Mouse (Mus musculus): ENCODE measurements around the gene Prkcd. TPM values are rescaled to one million over a fixed set of nuclear protein-coding genes. Genes with fewer than 3 reads are reported as not detected.

Gene Prkcd
- polyA plus RNA-seq, 1 experiment: 404 TPM

DNA sequence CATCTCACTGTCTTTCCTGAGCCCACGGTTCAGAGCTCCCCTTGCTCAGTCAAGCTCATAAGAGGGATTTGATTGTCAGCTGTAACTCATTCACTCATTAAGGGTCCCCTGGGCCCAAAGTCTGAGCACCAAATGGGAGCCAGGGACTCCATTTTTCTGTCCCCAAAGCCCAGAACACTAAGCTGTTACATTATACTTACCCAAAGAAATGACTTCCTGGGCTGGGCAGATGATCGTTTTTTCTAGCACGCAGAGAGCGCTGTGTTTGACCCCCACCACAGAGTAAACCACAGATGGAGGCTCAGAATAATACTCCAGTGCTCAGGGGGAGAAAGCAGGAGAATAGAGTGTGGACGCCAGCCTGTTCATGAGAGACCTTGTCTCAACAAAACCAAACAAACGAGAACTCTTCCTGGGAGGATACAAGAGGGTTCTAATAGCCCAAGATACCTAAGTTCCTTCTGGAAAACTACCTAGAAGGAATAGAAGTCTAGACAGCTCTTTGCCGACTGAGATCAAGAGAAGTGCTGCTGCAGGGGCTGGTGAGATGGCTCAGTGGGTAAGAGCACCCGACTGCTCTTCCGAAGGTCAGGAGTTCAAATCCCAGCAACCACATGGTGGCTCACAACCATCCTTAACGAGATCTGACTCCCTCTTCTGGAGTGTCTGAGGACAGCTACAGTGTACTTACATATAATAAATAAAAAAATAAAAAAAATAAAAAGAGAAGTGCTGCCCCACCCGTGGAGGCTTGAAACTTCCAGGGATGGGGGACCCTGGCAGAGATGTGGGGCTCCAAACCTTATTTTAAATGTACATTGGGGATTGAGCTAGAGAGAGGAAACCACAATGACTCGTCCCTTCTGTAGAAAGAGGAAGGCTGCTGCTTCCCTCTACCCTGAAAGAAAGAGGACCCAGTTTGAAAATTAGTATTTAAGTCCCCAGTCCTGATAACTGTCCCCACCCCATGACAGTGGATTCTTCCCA lies 1.0 kb upstream of the Prkcd start:
- Histone ChIP-seq H3K4me1 (ENCODE audit: control insufficient read depth, insufficient read depth, low read length) (peaks cover 58% of the 10 kb centered on the region), H3K4me3 (ENCODE audit: insufficient read depth, low read length) (peak overlapping the region; percentile 60), H3K27ac (ENCODE audit: insufficient read depth, low read depth, low read length) (peak overlapping the region; percentile 91)
- TF ChIP-seq POLR2A (IDR thresholded peaks at IDR 0.05; ENCODE audit: borderline replicate concordance, low read depth, low read length) (no peak), CTCF (IDR thresholded peaks at IDR 0.05; ENCODE audit: low read depth, low read length) (no peak)

DNA sequence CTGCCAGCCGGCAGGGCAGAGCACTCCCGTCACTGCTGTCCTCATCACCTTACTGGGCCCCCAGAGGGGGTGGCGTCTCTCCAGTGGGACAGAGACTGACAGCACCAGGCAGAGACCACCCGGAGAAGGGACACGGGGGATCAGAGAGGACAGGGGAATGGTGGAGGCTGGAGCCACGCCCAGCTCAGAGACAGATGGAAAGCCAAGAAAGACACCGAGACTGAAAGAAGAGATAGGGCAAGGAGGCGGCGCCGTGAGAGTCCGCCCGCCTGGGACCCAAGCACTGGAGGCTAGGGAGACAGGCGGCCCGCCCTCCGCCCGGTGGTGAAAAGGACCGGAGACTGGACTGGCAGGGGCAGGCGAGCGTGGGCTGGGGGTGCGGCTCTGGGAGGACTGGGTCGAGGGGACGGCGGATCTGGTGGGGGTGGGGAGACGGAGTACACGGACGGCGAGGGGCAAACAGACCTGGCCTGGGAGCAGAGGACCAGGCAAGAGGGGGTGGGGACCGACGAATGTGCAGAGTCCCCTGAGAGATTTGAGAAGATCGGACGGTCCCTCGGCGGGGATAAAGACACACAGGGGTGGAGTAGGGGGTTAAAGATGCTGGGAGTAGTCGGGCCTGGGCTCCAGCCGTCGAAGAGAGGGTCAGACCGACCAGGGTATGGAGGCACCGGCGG lies 741 bp downstream of the Prkcd start:
- Histone ChIP-seq H3K4me3 (ENCODE audit: insufficient read depth, low read length) (peak overlapping the region; percentile 96), H3K4me1 (ENCODE audit: control insufficient read depth, insufficient read depth, low read length) (peaks cover 61% of the 10 kb centered on the region), H3K27ac (ENCODE audit: insufficient read depth, low read depth, low read length) (peak overlapping the region; percentile 81)
- TF ChIP-seq POLR2A (IDR thresholded peaks at IDR 0.05; ENCODE audit: borderline replicate concordance, low read depth, low read length) (no peak), CTCF (IDR thresholded peaks at IDR 0.05; ENCODE audit: low read depth, low read length) (no peak)

DNA sequence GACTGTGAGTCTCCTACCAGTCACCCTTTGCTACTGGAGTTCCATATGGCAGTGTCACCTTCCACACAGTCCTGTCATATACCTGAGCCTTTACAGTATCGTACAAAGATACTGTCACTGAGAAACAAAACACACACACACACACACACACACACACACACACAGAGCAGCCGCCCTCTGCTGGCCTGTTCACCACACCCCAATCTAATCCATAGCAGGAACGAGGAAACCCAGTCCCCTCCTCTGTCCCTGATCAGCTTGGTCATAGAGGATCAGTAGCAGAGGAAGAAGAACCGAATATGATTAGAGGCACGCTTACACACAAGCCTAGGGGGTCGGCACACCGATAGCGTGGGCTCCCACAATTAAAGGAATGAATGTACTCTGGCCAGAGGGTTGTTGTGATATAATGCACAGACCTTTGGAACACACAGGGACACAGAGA lies 1.7 kb downstream of the Prkcd start:
- peak overlapping the region; percentile 81 for H3K27ac ChIP-seq (ENCODE audit: insufficient read depth, low read depth, low read length)
- H3K4me1 ChIP-seq (ENCODE audit: control insufficient read depth, insufficient read depth, low read length): peaks cover 61% of the 10 kb centered on the region
- peak overlapping the region; percentile 96 for H3K4me3 ChIP-seq (ENCODE audit: insufficient read depth, low read length)
- TF ChIP-seq CTCF (IDR thresholded peaks at IDR 0.05; ENCODE audit: low read depth, low read length): no peak
- TF ChIP-seq POLR2A (IDR thresholded peaks at IDR 0.05; ENCODE audit: borderline replicate concordance, low read depth, low read length): no peak

DNA sequence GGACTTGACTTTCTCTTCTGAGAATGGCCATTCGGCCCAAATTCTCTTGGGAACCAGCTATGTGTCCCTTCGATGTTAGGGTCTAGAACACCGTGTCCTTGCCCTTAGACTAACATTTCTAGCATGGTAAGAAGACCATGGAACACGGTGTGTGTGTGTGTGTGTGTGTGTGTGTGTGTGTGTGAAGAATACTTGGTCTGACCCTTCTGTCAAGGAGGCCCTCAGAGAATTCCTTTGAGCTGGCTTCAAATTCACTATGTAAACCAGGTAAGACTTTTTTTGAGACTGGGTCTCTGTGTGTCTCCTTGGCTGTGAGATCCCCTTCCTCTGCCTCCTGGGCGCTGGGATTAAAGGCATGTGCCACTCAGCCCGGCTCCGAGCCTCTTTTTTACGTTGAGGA lies 3.5 kb downstream of the Prkcd start:
- TF ChIP-seq POLR2A (IDR thresholded peaks at IDR 0.05; ENCODE audit: borderline replicate concordance, low read depth, low read length) (no peak), CTCF (IDR thresholded peaks at IDR 0.05; ENCODE audit: low read depth, low read length) (no peak)
- 0 out of 2 replicates have a peak overlapping the region, but pooled peaks have one; percentile 93 for H3K27ac ChIP-seq (ENCODE audit: insufficient read depth, low read depth, low read length)
- peaks cover 63% of the 10 kb centered on the region for H3K4me1 ChIP-seq (ENCODE audit: control insufficient read depth, insufficient read depth, low read length)
- H3K4me3 ChIP-seq (ENCODE audit: insufficient read depth, low read length): no peak overlapping the region

DNA sequence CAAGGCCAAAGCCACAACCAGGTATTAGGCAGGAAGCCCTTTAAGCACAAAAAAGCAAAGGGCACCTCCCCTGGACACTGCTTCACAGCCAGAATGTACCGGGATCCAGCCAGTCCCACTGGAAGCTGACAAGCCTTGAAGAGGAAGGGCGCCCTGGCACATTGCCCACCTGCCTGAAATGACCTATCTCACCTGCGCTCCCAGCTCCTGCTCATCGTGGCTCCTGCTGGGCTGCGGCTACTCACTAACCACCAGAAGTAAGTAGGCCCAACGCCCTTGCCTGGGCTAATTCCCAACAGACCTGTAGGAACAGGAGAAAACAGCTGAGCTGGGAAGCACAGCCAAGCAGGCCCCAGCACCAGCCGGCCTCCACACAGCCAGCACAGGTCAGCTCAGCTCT lies 3.9 kb downstream of the Prkcd start:
- Histone ChIP-seq H3K4me1 (ENCODE audit: control insufficient read depth, insufficient read depth, low read length) (peaks cover 67% of the 10 kb centered on the region), H3K27ac (ENCODE audit: insufficient read depth, low read depth, low read length) (peak overlapping the region; percentile 93), H3K4me3 (ENCODE audit: insufficient read depth, low read length) (no peak overlapping the region)
- TF ChIP-seq POLR2A (IDR thresholded peaks at IDR 0.05; ENCODE audit: borderline replicate concordance, low read depth, low read length) (no peak), CTCF (IDR thresholded peaks at IDR 0.05; ENCODE audit: low read depth, low read length) (no peak)

DNA sequence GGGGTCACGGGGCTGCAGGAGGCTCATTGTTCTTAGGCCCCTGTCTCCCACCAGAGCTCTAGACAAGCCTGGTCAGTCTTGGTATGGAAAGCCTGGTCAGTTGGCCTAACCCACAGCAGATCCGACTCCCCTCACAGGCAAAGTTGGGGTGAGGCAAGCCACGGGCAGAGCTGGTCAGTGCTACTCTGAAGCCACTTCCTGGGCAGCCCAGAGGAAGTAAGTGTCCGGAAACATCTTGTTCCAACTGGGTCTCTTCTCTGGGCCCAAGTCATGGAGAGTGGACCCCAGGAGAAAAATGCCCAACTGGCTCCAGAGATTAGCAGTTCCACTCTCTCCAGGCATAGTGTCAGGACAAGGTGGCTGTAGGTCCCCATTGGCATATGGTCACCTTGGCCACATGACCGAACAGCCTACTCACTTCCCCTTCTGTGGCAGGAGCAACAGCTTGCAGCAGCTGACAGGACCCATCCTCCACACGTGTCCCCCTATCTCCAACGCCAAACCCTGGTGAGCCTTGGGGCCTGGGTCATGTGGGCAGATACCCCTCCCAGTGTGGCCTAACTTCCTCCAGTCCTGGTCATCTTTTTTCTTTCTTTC lies 5.9 kb downstream of the Prkcd start:
- H3K27ac ChIP-seq (ENCODE audit: insufficient read depth, low read depth, low read length): peak overlapping the region; percentile 93
- TF ChIP-seq CTCF (IDR thresholded peaks at IDR 0.05; ENCODE audit: low read depth, low read length): no peak
- 0 out of 2 replicates have a peak, but pooled peaks have one; percentile 45 for TF ChIP-seq POLR2A (IDR thresholded peaks at IDR 0.05; ENCODE audit: borderline replicate concordance, low read depth, low read length)
- peak overlapping the region; percentile 0; the same call in 1 of the 2 replicates for H3K4me3 ChIP-seq (ENCODE audit: insufficient read depth, low read length)
- peaks cover 81% of the 10 kb centered on the region for H3K4me1 ChIP-seq (ENCODE audit: control insufficient read depth, insufficient read depth, low read length)

DNA sequence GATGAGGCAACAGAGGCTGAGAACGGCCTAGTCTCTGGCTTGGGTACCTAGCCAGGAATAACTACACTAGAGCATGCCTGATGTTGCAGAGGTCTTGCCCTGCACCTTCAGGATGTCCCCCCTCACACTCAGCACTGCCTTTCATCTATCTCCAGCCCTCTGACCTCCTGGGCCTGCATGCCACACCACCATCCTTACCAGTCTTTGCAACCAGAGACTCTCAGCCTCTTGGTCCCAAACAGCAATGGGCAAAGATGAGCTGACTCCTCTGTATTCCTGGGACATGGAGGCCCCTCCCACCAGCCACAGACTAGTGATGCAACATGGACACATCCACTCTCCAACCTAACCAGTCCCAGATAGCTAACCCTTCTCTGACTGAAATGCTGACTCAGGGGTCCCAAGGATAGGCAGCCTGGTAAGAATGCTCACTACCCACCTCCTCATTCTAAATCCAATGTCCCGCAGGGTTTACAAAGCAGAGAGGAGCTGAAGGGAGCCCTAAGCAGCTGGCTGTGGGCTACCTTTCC lies 7.2 kb downstream of the Prkcd start:
- Histone ChIP-seq H3K4me1 (ENCODE audit: control insufficient read depth, insufficient read depth, low read length) (peaks cover 92% of the 10 kb centered on the region), H3K27ac (ENCODE audit: insufficient read depth, low read depth, low read length) (peak overlapping the region; percentile 93), H3K4me3 (ENCODE audit: insufficient read depth, low read length) (no peak overlapping the region)
- TF ChIP-seq CTCF (IDR thresholded peaks at IDR 0.05; ENCODE audit: low read depth, low read length): no peak
- TF ChIP-seq POLR2A (IDR thresholded peaks at IDR 0.05; ENCODE audit: borderline replicate concordance, low read depth, low read length): no peak

DNA sequence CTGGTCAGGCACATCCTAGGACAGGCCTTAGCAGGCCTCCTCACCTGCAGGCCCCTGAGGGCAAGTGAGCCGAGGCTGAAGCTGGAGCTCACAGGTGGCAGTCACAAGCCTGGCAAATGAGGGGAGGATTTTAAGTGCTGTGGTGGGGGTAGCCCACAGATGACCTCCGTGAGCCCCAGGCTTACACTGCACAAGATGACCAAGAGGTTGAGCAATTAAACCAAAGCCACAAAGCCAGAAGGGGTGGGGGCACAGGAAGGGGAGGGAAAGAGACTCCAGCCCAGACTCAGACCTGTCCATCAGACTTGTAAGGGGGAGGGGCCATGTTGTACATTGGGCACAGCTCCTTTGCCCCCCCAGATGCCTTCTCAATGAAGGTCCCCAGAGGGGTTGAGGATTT lies 9.3 kb downstream of the Prkcd start:
- Histone ChIP-seq H3K4me3 (ENCODE audit: insufficient read depth, low read length) (peak overlapping the region; percentile 9; the same call in 1 of the 2 replicates), H3K27ac (ENCODE audit: insufficient read depth, low read depth, low read length) (peak overlapping the region; percentile 61), H3K4me1 (ENCODE audit: control insufficient read depth, insufficient read depth, low read length) (peaks cover 97% of the 10 kb centered on the region)
- TF ChIP-seq POLR2A (IDR thresholded peaks at IDR 0.05; ENCODE audit: borderline replicate concordance, low read depth, low read length): no peak
- TF ChIP-seq CTCF (IDR thresholded peaks at IDR 0.05; ENCODE audit: low read depth, low read length): no peak
